Mouse (Mus musculus) testis, postnatal 10 days (tissue): ENCODE measurements around the gene Cenpt.
A peak's percentile ranks its signal among the peaks of the same experiment; 100 is the strongest.
"Not testable (repeated sequence)": the region's sequence is repeated elsewhere in the genome, so short reads cannot be mapped to it uniquely, and the experiment has no call there.

Experiments used
- DNase-seq: peaks from one replicate; pipeline ENCODE4 v3.0.0; 2021; ENCODE audit warnings: low spot score

Cenpt gene

GRCm38 (mm10) chr8:105854303-105854702, 1.2 kb upstream of the Cenpt start:
- DNase-seq = no peak

DNA sequence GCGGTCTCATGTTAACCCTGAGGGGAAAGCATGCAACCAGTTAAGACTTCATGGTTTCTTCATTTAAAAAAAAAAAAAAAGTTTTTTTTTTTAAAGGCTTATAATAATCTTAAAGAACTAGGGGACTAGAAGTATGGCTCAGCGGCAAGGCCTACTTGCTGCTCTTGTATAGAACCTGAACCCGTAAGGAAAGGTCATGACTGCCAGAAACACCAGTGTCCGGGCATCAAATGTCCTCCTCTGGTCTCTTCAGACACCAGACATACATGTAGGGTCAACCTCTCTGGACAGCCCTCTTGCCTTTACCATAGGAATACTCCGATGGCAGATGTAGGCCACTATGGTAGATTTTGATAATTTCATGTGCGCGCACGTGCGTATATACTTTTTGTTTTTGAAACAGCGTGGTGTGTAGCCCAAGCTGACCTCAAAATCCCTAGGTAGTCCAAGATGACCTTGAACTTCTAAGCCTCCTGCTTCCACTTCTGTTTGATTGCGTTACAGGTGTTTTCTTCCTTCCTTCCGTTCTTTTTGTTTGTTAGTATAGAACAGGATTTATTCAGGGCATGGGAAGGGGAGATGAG, 840 bp downstream of the Cenpt start:
- no peak for DNase-seq

GRCm38 (mm10) chr8:105851651-105852143, 1.4 kb downstream of the Cenpt start:
- DNase-seq = peak; percentile 92

GRCm38 (mm10) chr8:105850611-105851010, 2.5 kb downstream of the Cenpt start:
- DNase-seq = no peak

DNA sequence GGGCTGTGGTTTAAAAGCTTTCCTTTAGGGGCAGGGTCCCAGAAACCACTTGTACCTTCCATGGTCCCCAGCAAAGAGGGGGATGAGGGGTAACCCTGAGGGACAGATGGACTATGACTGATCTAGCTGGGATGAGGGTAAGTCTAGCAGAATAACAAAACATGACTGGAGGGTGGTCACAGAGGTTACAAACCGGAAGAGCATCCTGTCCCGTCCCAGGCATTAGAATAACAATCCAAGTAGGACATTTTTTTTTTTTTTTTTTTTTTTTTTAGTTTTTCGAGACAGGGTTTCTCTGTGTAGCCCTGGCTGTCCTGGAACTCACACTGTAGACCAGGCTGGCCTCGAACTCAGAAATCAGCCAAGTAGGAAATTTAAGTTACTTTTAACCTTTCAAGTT, 3.1 kb downstream of the Cenpt start:
- no peak for DNase-seq

DNA sequence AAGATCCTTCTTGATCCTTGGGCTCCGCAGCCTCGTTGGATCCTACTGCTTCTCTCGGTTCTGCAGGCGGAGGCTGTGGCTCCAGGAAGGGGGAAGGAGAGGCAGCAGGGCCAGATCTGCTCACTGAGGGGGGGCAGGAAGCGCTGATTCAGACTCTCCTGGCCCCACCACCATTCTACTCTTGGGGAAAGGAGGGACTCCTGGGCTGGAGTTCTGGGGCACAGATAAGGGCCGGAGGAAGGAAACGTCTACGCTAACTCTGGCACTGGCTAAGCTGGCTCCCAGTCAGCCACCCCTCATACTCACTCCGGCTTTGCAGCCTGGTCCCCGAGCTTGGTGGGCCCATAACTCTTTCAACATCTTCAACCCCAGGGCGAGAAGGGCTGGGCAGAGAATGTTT, 6.4 kb downstream of the Cenpt start:
- no peak for DNase-seq

DNA sequence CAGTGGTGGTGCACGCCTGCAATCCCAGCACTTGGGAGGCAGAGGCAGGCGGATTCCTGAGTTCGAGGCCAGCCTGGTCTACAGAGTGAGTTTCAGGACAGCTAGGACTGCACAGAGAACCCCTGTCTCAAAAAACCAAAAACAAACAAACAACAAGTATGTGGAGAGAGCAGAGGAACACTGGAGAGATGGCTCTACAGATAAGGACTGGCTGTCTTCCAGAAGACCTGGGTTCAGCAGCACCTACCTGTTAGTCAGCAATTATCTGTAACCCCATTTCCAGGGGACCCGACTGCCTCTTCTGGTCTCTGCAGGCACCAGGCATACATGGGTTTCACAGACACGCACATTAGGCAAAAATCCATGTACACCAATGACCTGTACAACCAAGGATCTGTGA, 13.9 kb downstream of the Cenpt start:
- DNase-seq = no peak

GRCm38 (mm10) chr8:105836991-105837390, 16.1 kb downstream of the Cenpt start:
- no peak for DNase-seq

DNA sequence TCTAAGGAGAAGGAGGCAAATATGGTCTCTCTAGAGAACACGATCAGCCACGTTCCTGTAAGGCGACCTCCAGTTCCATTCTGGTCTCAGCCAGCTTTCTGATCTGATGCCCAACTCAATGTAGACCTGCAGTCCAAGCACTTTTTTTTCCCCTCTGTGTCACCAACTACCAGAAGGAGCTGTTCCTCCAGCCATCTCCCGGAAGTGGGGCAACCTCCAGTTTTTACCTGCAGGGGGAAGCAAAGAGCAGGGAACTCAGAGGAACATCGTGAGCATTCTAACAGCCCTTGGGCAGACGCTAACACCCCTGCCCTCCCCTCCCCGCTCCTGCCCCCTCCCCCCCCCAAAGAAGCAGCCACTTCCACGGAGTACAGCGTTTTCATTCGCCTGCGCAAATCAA, 17.8 kb downstream of the Cenpt start:
- DNase-seq = peak; percentile 76

GRCm38 (mm10) chr8:105833740-105834139, 19.3 kb downstream of the Cenpt start:
- not testable (repeated sequence) for DNase-seq

GRCm38 (mm10) chr8:105826861-105827848, 25.9 kb downstream of the Cenpt start, which contains the start of the genes Ranbp10 and Tsnaxip1:
Gene Ranbp10, minus strand, starts transcription at chr8:105827350.
Gene Tsnaxip1, plus strand, starts transcription at chr8:105827731.
- peak; percentile 95 for DNase-seq

DNA sequence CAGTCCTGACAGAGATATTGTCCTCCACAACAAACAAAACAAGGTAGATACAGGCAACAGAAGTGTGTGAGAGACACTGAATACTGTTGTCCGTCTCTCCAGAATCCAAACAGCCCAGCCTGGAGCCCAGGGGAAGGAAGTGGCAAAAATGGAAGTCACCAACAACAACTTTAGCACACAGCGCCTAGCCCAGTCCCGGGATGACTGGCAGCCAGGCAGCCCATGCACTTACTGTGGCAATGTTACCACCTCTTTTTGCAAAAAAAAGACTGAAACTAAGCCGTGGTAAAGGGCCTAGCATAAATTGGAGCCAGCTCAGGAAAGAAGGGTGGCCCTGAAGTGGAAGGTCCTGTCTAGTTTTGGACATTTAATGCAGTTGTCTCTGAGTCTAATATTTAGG, 26.7 kb downstream of the Cenpt start:
- no peak for DNase-seq

GRCm38 (mm10) chr8:105825506-105825905, 27.6 kb downstream of the Cenpt start:
- DNase-seq = no peak

GRCm38 (mm10) chr8:105820925-105821324, 32.2 kb downstream of the Cenpt start:
- no peak for DNase-seq

DNA sequence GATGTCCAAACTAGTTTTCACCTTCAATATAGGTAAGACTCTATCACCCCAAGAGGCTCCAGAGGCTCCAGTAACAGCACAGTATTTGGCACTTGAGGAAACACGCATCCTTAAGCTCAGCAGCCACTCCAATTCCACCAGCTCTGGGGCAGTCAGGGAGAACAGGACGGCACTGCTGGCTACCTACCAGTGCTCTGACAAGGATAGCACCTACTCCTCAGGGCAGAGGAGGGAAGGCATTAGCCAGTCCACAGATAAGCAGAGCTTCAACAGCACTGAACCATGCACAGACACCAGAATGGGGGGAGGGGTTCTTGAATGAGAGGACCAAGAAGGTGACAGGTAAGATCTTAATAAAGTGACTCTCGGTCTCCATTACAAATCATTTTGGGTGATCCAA, 33.4 kb downstream of the Cenpt start:
- no peak for DNase-seq

- DNase-seq = no peak
These were observed 39.8 kb downstream of the Cenpt start for GRCm38 (mm10) chr8:105813241-105813640.

- no peak for DNase-seq
These were observed 40.6 kb downstream of the Cenpt start for GRCm38 (mm10) chr8:105812511-105812910.

DNA sequence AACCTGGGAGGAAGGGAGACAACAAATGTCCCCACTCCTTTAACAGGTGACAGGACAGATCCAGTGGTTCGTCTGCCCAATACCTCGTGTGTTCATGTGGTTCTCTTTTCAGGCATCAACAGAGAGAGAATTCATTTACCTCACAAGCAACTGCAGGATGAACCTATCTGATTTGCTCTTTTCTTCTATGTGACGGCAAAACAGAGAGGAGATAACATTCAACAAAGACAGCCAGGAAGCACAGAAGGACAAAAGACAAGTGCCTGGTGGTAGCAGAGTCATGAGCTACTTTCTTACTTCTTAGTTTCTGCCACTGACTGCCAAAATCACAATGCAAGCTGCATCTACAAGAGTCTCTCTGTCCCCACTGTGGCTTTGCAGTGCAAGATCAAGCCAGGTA, 41.5 kb downstream of the Cenpt start:
- DNase-seq = no peak

DNA sequence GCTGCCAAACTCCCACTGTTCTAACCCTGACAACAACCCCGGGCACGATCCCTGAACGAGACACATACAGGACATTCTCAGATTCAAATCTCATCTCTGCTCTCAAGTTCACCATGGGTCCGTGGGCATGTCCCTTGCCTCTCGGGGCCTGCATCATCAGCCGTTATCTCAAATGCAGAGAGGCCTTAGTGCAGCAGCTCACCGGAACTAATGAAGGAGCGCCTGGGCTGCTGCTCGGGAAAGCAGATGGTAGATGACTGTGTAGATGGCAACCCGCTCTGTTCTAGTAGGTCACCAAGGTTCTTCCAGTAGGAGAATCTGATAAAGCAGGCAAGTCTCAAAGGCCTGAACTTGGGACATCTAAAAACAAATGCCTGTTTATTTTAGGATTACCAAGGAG, 42.0 kb downstream of the Cenpt start:
- no peak for DNase-seq

DNA sequence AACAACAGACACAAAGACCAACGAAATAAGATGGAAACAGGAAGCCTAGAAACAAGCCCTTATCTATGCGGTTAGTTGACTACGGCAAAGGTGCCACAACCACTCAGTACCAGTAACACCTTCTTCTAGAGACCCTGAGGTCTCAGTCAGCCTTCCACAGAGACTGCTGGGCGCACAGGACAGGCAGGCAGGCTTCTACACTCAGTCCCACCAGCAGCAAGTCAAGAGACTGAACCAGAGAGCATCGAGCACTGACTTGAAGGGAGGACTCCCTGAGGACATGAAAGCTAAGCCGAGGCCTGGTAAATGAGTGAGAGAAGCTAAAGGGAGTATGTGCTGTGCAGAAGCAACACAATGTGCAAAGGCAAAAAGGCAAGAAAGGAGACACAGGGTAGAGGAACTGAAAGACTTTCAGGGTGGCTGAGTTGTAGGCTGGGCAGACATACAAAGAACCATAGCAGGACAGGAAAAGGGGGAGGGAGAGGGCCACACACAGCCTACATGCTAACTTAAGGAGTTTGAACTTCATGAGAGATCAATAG, 42.8 kb downstream of the Cenpt start:
- no peak for DNase-seq

DNA sequence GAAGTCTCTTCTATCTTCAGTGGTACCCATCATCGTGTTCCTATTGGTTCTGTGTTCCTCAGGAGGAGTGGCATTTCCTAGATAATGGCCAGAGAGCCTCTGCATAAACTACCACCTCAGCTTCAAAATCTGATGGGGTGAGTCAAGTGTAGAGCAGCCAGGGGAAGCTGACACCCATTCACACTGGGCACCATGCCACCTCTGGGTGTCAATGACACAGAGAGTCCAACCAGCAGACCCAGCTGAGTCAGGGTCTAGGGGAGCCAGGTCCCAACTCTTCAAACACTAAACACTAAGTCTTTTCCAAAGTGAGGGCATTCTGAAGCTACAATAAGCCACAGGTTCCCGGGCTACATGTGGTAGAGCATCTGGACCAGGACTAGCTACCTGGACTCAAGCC, 44.6 kb downstream of the Cenpt start:
- DNase-seq = no peak

DNA sequence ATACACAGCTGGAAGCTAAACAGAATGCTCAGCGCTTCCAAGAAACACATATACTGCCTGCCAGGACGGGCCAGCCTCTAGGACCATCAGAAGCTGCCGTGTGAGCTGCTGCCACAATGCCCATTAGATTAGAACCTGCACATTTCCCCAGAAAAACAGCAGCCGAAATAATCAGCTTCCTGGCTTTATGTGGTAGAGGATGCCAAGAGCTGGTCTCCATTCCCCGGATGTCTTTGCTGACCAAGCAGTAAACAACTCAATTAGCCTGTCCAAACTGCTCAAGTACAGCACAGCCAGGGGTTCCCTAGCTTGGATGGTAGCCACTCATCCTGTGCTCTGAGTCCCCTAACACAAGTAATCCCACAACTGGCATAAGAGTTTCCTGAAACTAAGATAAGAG, 45.3 kb downstream of the Cenpt start:
- no peak for DNase-seq

DNA sequence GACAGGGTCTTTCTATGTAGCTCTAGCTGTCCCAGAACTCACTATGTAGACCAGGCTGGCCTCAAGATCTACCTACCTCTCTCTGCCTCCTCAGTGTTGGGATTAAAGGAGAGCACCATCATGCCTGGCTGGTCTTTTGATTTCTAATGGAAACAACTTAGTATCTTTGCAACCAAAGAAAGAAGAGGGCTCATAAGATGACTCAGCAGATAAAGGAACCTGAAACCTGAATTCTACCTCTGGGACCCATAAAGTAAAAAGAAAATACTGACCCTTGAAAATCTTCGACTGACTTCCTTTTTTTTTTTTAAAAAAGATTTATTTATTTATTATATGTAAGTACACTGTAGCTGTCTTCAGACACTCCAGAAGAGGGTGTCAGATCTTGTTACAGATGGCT, 47.1 kb downstream of the Cenpt start:
- DNase-seq = no peak
